Mouse (Mus musculus) gastrocnemius, postnatal 14 days (tissue): Measurements from ENCODE around the gene Trak1. TPM values are rescaled to one million over a fixed set of nuclear protein-coding genes. Genes with fewer than 3 reads are reported as not detected.

ENCODE experiments used
- DNase-seq: peaks from one replicate; pipeline ENCODE4 v3.0.0; 2021; ENCODE audit warnings: mixed read lengths
- intact Hi-C: fragments of 180-260 bp; cut with DNase I; formaldehyde crosslinking; loops from one replicate; pipeline ENCODE4 v1.15.1; 2025; ENCODE audit warnings: low total_unique reads
- total RNA-seq, 2 experiments: library from RNA; stranded (reverse); gene quantifications; 2 replicates each; pipeline ENCODE4 v1.2.3; 2021

Gene Trak1
- total RNA-seq, 2 experiments from 2014 or later, result 167 to 178 TPM

GRCm38 (mm10) chr9:121357582-121358275, 60.4 kb downstream of the Trak1 start:
- intact Hi-C loops, result loop anchor here (5.0 kb wide), 1 partner anchor 55 kb away; no protein-coding TSS in a partner anchor
- no peak for DNase-seq

GRCm38 (mm10) chr9:121358418-121358817, 61.1 kb downstream of the Trak1 start:
- intact Hi-C loops, result loop anchor here (5.0 kb wide), 1 partner anchor 56 kb away; no protein-coding TSS in a partner anchor
- peak; percentile 58 for DNase-seq

GRCm38 (mm10) chr9:121359266-121359972, 62.1 kb downstream of the Trak1 start:
- intact Hi-C loops, result loop anchor here (5.0 kb wide), 1 partner anchor 57 kb away; no protein-coding TSS in a partner anchor

GRCm38 (mm10) chr9:121360327-121360954, 63.1 kb downstream of the Trak1 start:
- DNase-seq, result no peak
- intact Hi-C loops, result no loop called here

More at GRCm38 (mm10) chr9:121359266-121359972, 62.1 kb downstream of the Trak1 start:
- DNase-seq, result no peak

GRCm38 (mm10) chr9:121361010-121361409, 63.7 kb downstream of the Trak1 start:
- no peak for DNase-seq
- intact Hi-C loops, result no loop called here

- DNase-seq, result no peak
- intact Hi-C loops, result no loop called here
Measured at GRCm38 (mm10) chr9:121363932-121364331, 66.6 kb downstream of the Trak1 start.

GRCm38 (mm10) chr9:121366135-121366863, 69.0 kb downstream of the Trak1 start:
- intact Hi-C loops, result no loop called here
- peak; percentile 72 for DNase-seq

GRCm38 (mm10) chr9:121366864-121367245, 69.6 kb downstream of the Trak1 start:
- DNase-seq, result peak; percentile 80
- intact Hi-C loops, result no loop called here

GRCm38 (mm10) chr9:121369573-121369972, 72.3 kb downstream of the Trak1 start:
- peak; percentile 67 for DNase-seq
- intact Hi-C loops, result no loop called here

- peak; percentile 85 for DNase-seq
- intact Hi-C loops, result loop anchor here (5.0 kb wide), 1 partner anchor 89 kb away; no protein-coding TSS in a partner anchor
Measured at GRCm38 (mm10) chr9:121371346-121371891, 74.1 kb downstream of the Trak1 start.

GRCm38 (mm10) chr9:121371946-121372646, 74.8 kb downstream of the Trak1 start:
- intact Hi-C loops, result loop anchor here (5.0 kb wide), 1 partner anchor 90 kb away; no protein-coding TSS in a partner anchor
- no peak for DNase-seq

- intact Hi-C loops, result loop anchor here (5.0 kb wide), 1 partner anchor 91 kb away; no protein-coding TSS in a partner anchor
- DNase-seq, result no peak
Measured at GRCm38 (mm10) chr9:121373107-121373506, 75.8 kb downstream of the Trak1 start.

GRCm38 (mm10) chr9:121373512-121373911, 76.2 kb downstream of the Trak1 start:
- no peak for DNase-seq
- intact Hi-C loops, result loop anchor here (5.0 kb wide), 1 partner anchor 91 kb away; no protein-coding TSS in a partner anchor

- intact Hi-C loops, result loop anchor here (5.0 kb wide), 1 partner anchor 92 kb away; no protein-coding TSS in a partner anchor
- peak; percentile 63 for DNase-seq
Measured at GRCm38 (mm10) chr9:121374076-121374863, 77.0 kb downstream of the Trak1 start.

GRCm38 (mm10) chr9:121374864-121375255, 77.6 kb downstream of the Trak1 start:
- no peak for DNase-seq
- intact Hi-C loops, result loop anchor here (5.0 kb wide), 2 partner anchors 93 to 128 kb away; no protein-coding TSS in a partner anchor

- intact Hi-C loops, result loop anchor here (5.0 kb wide), 1 partner anchor 129 kb away; no protein-coding TSS in a partner anchor
- no peak for DNase-seq
Measured at GRCm38 (mm10) chr9:121376094-121376493, 78.8 kb downstream of the Trak1 start.

GRCm38 (mm10) chr9:121380310-121380920, 83.1 kb downstream of the Trak1 start:
- no peak for DNase-seq
- intact Hi-C loops, result no loop called here
